In the genomic region with DNA sequence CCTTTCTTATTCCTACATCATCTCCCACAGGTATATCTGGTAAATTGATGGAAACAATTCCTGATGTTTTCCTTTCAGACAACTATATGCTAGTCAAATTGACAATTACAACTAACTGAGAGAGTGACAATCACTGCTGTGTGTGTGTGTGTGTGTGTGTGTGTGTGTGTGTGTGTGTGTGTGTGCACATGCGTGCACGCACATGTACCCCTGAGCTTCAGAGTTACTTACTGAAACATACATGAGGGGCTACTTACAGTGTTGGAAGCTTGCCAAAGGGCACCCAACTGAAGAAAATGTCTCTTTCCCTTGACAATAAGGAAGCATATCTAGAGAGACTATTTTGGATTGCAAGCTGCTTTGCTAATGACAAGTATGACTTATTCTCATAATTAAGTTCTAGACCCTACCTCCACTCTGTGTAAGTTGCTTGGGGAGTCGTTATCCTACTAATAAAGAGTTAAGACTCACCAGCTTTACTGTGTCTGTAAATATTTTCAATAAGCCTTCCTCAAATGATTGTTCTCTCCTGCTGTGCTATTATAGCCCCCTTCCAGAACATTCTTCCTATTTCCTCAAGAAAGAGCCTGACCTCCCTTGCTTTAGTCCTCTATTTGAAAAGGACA, we compare ENCODE assay signal across 19 mouse cellular contexts.
"Had no signal": no experiment of that assay in that cellular context is flagged by ENCODE, and none has a peak within 500 bp of the region (broad histone marks: within the 10 kb centered on the region; RNA-seq: fewer than 3 reads in every experiment).

No protein-coding gene starts in this region.

- H3K9me3 ChIP-seq: liver, embryonic 13.5 days; liver, embryonic 15.5 days; lung, embryonic 15.5 days; megakaryocyte, embryonic 14.5 days; midbrain, embryonic 13.5 days; midbrain, embryonic 15.5 days; stomach, embryonic 15.5 days had no signal

- H3K4me3 ChIP-seq: liver, embryonic 13.5 days; liver, embryonic 15.5 days; lung, embryonic 15.5 days; megakaryocyte, embryonic 14.5 days; midbrain, embryonic 13.5 days; midbrain, embryonic 15.5 days; stomach, embryonic 15.5 days had no signal

- DNase-seq: liver, embryonic 13.5 days; liver, postnatal 0 days; lung, adult 2 months; lung, postnatal 14 days; lung, postnatal 36 days; right cerebral cortex, postnatal 14 days; thymus, adult 2 months; thymus, postnatal 25 days; thymus, postnatal 4 days had no signal

- H3K9ac ChIP-seq: liver, embryonic 13.5 days; liver, embryonic 15.5 days; liver, postnatal 0 days; lung, embryonic 15.5 days; midbrain, embryonic 13.5 days; midbrain, embryonic 15.5 days; stomach, embryonic 15.5 days had no signal

- H3K4me2 ChIP-seq: liver, embryonic 13.5 days; liver, embryonic 15.5 days; lung, embryonic 15.5 days; midbrain, embryonic 11.5 days; midbrain, embryonic 13.5 days; midbrain, embryonic 15.5 days; stomach, embryonic 15.5 days had no signal

- H3K27me3 ChIP-seq: liver, embryonic 13.5 days; liver, embryonic 15.5 days; lung, embryonic 15.5 days; megakaryocyte, embryonic 14.5 days; midbrain, embryonic 13.5 days; midbrain, embryonic 15.5 days; stomach, embryonic 15.5 days had no signal

- H3K36me3 ChIP-seq: liver, embryonic 13.5 days; liver, embryonic 15.5 days; lung, embryonic 15.5 days; midbrain, embryonic 13.5 days; midbrain, embryonic 15.5 days; stomach, embryonic 15.5 days had no signal

- H3K27ac ChIP-seq: liver, embryonic 13.5 days; liver, embryonic 15.5 days; lung, embryonic 15.5 days; macrophage; midbrain, embryonic 13.5 days; midbrain, embryonic 15.5 days; stomach, embryonic 15.5 days; stomach, postnatal 0 days had no signal

- H3K4me1 ChIP-seq: liver, embryonic 13.5 days; liver, embryonic 15.5 days; lung, embryonic 15.5 days; megakaryocyte, embryonic 14.5 days; midbrain, embryonic 13.5 days; midbrain, embryonic 15.5 days; stomach, embryonic 15.5 days had no signal

- ATAC-seq: lung, postnatal 0 days; midbrain, embryonic 13.5 days; midbrain, embryonic 15.5 days had no signal
